Mouse (Mus musculus) intestine, embryonic 15.5 days (tissue): ENCODE data around the gene Anxa6. TPM values are rescaled to one million over a fixed set of nuclear protein-coding genes. Genes with fewer than 3 reads are reported as not detected.

ENCODE experiments used
- ATAC-seq: fragments of 200-750 bp; cut with Nextera tagmentation; 2 replicates; pipeline ENCODE4 v1.8.0; 2017; ENCODE audit warnings: moderate TSS enrichment, moderate library complexity
- H3K27ac ChIP-seq: fragments of 300-500 bp; sonication (generic); 2 replicates; pipeline ENCODE4 v1.5.1; 2015; ENCODE audit warnings: mild to moderate bottlenecking, inconsistent platforms
- H3K27me3 ChIP-seq: fragments of 300-500 bp; sonication (generic); replicated peaks from 2 replicates; pipeline ENCODE4 v1.6.1; 2015; ENCODE audit warnings: inconsistent platforms
- H3K36me3 ChIP-seq: fragments of 300-500 bp; sonication (generic); 2 replicates; pipeline ENCODE4 v1.6.1; 2015; ENCODE audit warnings: inconsistent platforms
- H3K4me1 ChIP-seq: fragments of 300-500 bp; sonication (generic); replicated peaks from 2 replicates; pipeline ENCODE4 v1.6.1; 2015; ENCODE audit warnings: inconsistent platforms
- H3K4me2 ChIP-seq: fragments of 300-500 bp; sonication (generic); replicated peaks from 2 replicates; pipeline ENCODE4 v1.6.1; 2015; ENCODE audit warnings: mild to moderate bottlenecking, inconsistent platforms
- H3K4me3 ChIP-seq: fragments of 300-500 bp; sonication (generic); replicated peaks from 2 replicates; pipeline ENCODE4 v1.5.1; 2015; ENCODE audit warnings: inconsistent platforms
- H3K9ac ChIP-seq: fragments of 300-500 bp; sonication (generic); 2 replicates; pipeline ENCODE4 v1.6.1; 2015; ENCODE audit warnings: inconsistent platforms
- H3K9me3 ChIP-seq: fragments of 300-500 bp; sonication (generic); 2 replicates; pipeline ENCODE4 v1.6.1; 2016; ENCODE audit warnings: inconsistent platforms
- WGBS: fragments of 180-500 bp; shearing (Covaris S2); methylation state at CpG from one replicate; pipeline ENCODE4 v1.1.7; 2015; 5-methylcytosine and 5-hydroxymethylcytosine counted together
- polyA plus RNA-seq: library from polyadenylated mRNA; unstranded; fragments of >200 nt; fragmentation: Nextera tagmentation; extraction: Ambion mirVana; gene quantifications from 2 replicates; pipeline ENCODE4 v1.2.1, GENCODE M21; 2015

The Anxa6 gene
- polyA plus RNA-seq, 1 experiment from 2014 or later, result 262 TPM

- Histone ChIP-seq H3K4me3 (no peak overlapping the region), H3K9me3 (no peaks in the 10 kb centered on the region), H3K4me1 (peaks cover 25% of the 10 kb centered on the region), H3K36me3 (peaks cover 25% of the 10 kb centered on the region), H3K27me3 (no peaks in the 10 kb centered on the region), H3K27ac (no peak overlapping the region), H3K4me2 (no peak overlapping the region), H3K9ac (no peak overlapping the region)
- WGBS, result 73% methylated on average over 3 of the region's 3 CpGs
- no peak for ATAC-seq
Measured at GRCm38 (mm10) chr11:55015264-55015663, 18.0 kb downstream of the Anxa6 start.

GRCm38 (mm10) chr11:55013802-55014201 is 19.4 kb downstream of the Anxa6 start:
- H3K4me2 ChIP-seq, result no peak overlapping the region
- H3K4me1 ChIP-seq, result peaks cover 13% of the 10 kb centered on the region
- H3K27me3 ChIP-seq, result no peaks in the 10 kb centered on the region
- H3K9ac ChIP-seq, result no peak overlapping the region
- no peak overlapping the region for H3K4me3 ChIP-seq
- peaks cover 28% of the 10 kb centered on the region for H3K36me3 ChIP-seq
- no peaks in the 10 kb centered on the region for H3K9me3 ChIP-seq
- 78% methylated on average over 6 of the region's 6 CpGs for WGBS
- ATAC-seq, result no peak
- H3K27ac ChIP-seq, result no peak overlapping the region

GRCm38 (mm10) chr11:55012551-55013521 is 20.4 kb downstream of the Anxa6 start:
- no peak overlapping the region for H3K4me3 ChIP-seq
- no peak for ATAC-seq
- peaks cover 31% of the 10 kb centered on the region for H3K36me3 ChIP-seq
- 71% methylated on average over 5 of the region's 5 CpGs for WGBS
- no peak overlapping the region for H3K27ac ChIP-seq
- no peak overlapping the region for H3K4me2 ChIP-seq
- H3K9ac ChIP-seq, result no peak overlapping the region
- no peaks in the 10 kb centered on the region for H3K9me3 ChIP-seq
- no peaks in the 10 kb centered on the region for H3K27me3 ChIP-seq
- peaks cover 10% of the 10 kb centered on the region; the same call in 1 of the 2 replicates for H3K4me1 ChIP-seq

- H3K4me2 ChIP-seq, result no peak overlapping the region
- H3K36me3 ChIP-seq, result peaks cover 40% of the 10 kb centered on the region
- H3K4me3 ChIP-seq, result no peak overlapping the region
- WGBS, result 93% methylated on average over 3 of the region's 3 CpGs
- H3K27me3 ChIP-seq, result no peaks in the 10 kb centered on the region
- no peak overlapping the region for H3K27ac ChIP-seq
- no peaks in the 10 kb centered on the region for H3K9me3 ChIP-seq
- H3K4me1 ChIP-seq, result 0 out of 2 replicates have a peak, but pooled peaks cover 6% of the 10 kb centered on the region
- no peak overlapping the region for H3K9ac ChIP-seq
- ATAC-seq, result no peak
Measured at GRCm38 (mm10) chr11:55011440-55011839, 21.8 kb downstream of the Anxa6 start.

GRCm38 (mm10) chr11:55008230-55008629 is 25.0 kb downstream of the Anxa6 start:
- Histone ChIP-seq H3K36me3 (peaks cover 41% of the 10 kb centered on the region), H3K27ac (no peak overlapping the region), H3K9me3 (no peaks in the 10 kb centered on the region), H3K4me1 (no peaks in the 10 kb centered on the region), H3K27me3 (no peaks in the 10 kb centered on the region), H3K9ac (no peak overlapping the region), H3K4me3 (no peak overlapping the region), H3K4me2 (no peak overlapping the region)
- no peak for ATAC-seq
- WGBS, result 72% methylated on average over 6 of the region's 6 CpGs

GRCm38 (mm10) chr11:55005684-55006083 is 27.6 kb downstream of the Anxa6 start:
- no peak overlapping the region for H3K9ac ChIP-seq
- WGBS, result 82% methylated on average over 5 of the region's 5 CpGs
- no peaks in the 10 kb centered on the region for H3K9me3 ChIP-seq
- no peak overlapping the region for H3K4me3 ChIP-seq
- H3K36me3 ChIP-seq, result peaks cover 50% of the 10 kb centered on the region
- H3K4me2 ChIP-seq, result no peak overlapping the region
- H3K27ac ChIP-seq, result no peak overlapping the region
- no peaks in the 10 kb centered on the region for H3K27me3 ChIP-seq
- H3K4me1 ChIP-seq, result no peaks in the 10 kb centered on the region
- ATAC-seq, result no peak

- Histone ChIP-seq H3K27me3 (no peaks in the 10 kb centered on the region), H3K9me3 (no peaks in the 10 kb centered on the region), H3K4me1 (no peaks in the 10 kb centered on the region), H3K36me3 (peaks cover 48% of the 10 kb centered on the region), H3K4me2 (no peak overlapping the region), H3K9ac (no peak overlapping the region), H3K27ac (no peak overlapping the region), H3K4me3 (no peak overlapping the region)
- 83% methylated on average over 7 of the region's 7 CpGs for WGBS
- ATAC-seq, result no peak
Measured at GRCm38 (mm10) chr11:55004970-55005502, 28.2 kb downstream of the Anxa6 start.

GRCm38 (mm10) chr11:54998708-54999107 is 34.5 kb downstream of the Anxa6 start:
- Histone ChIP-seq H3K4me1 (no peaks in the 10 kb centered on the region), H3K4me3 (no peak overlapping the region), H3K27me3 (no peaks in the 10 kb centered on the region), H3K9ac (no peak overlapping the region), H3K9me3 (no peaks in the 10 kb centered on the region), H3K36me3 (peaks cover 55% of the 10 kb centered on the region), H3K4me2 (no peak overlapping the region), H3K27ac (no peak overlapping the region)
- ATAC-seq, result no peak
- WGBS, result 69% methylated on average over 2 of the region's 2 CpGs

GRCm38 (mm10) chr11:54998284-54998683 is 35.0 kb downstream of the Anxa6 start:
- H3K9ac ChIP-seq, result no peak overlapping the region
- no peaks in the 10 kb centered on the region for H3K9me3 ChIP-seq
- no peak overlapping the region for H3K4me2 ChIP-seq
- 4% methylated on average over 12 of the region's 12 CpGs for WGBS
- H3K4me1 ChIP-seq, result no peaks in the 10 kb centered on the region
- no peaks in the 10 kb centered on the region for H3K27me3 ChIP-seq
- no peak overlapping the region for H3K4me3 ChIP-seq
- ATAC-seq, result peak; percentile 75
- H3K27ac ChIP-seq, result no peak overlapping the region
- peaks cover 50% of the 10 kb centered on the region for H3K36me3 ChIP-seq

- H3K9me3 ChIP-seq, result no peaks in the 10 kb centered on the region
- no peak overlapping the region for H3K4me3 ChIP-seq
- WGBS, result 67% methylated on average over 7 of the region's 7 CpGs
- H3K36me3 ChIP-seq, result peaks cover 37% of the 10 kb centered on the region
- H3K9ac ChIP-seq, result no peak overlapping the region
- H3K4me2 ChIP-seq, result no peak overlapping the region
- no peaks in the 10 kb centered on the region for H3K27me3 ChIP-seq
- no peak overlapping the region for H3K27ac ChIP-seq
- no peaks in the 10 kb centered on the region for H3K4me1 ChIP-seq
- no peak; the same call in 1 of the 2 replicates for ATAC-seq
Measured at GRCm38 (mm10) chr11:54996176-54996575, 37.1 kb downstream of the Anxa6 start.

GRCm38 (mm10) chr11:54989920-54990319 is 43.3 kb downstream of the Anxa6 start:
- peaks cover 30% of the 10 kb centered on the region for H3K36me3 ChIP-seq

GRCm38 (mm10) chr11:54988754-54989349 is 44.4 kb downstream of the Anxa6 start:
- Histone ChIP-seq H3K4me2 (no peak overlapping the region), H3K27ac (0 out of 2 replicates have a peak overlapping the region, but pooled peaks have one; percentile 17), H3K36me3 (peaks cover 24% of the 10 kb centered on the region), H3K4me1 (no peaks in the 10 kb centered on the region), H3K27me3 (no peaks in the 10 kb centered on the region), H3K4me3 (no peak overlapping the region), H3K9ac (no peak overlapping the region), H3K9me3 (no peaks in the 10 kb centered on the region)
- 69% methylated on average over 8 of the region's 8 CpGs for WGBS
- no peak for ATAC-seq

More at GRCm38 (mm10) chr11:54989920-54990319, 43.3 kb downstream of the Anxa6 start:
- Histone ChIP-seq H3K4me2 (no peak overlapping the region), H3K4me3 (no peak overlapping the region), H3K9me3 (no peaks in the 10 kb centered on the region), H3K9ac (no peak overlapping the region), H3K27ac (no peak overlapping the region), H3K4me1 (no peaks in the 10 kb centered on the region), H3K27me3 (no peaks in the 10 kb centered on the region)
- ATAC-seq, result no peak
